Mouse (Mus musculus) MEL (cell line): ENCODE measurements around the gene Poglut1. TPM values are rescaled to one million over a fixed set of nuclear protein-coding genes. Genes with fewer than 3 reads are reported as not detected.

Source experiments
- DNase-seq: peaks from one replicate; pipeline ENCODE4 v3.0.0; 2011; ENCODE audit warnings: low read depth, low spot score
- H3K27ac ChIP-seq: 2 replicates; pipeline ENCODE4 v1.5.1; 2012; ENCODE audit warnings: low read depth, mild to moderate bottlenecking, control low read depth, low read length, moderate library complexity; ENCODE audit not compliant: control insufficient read depth
- H3K27me3 ChIP-seq, 2 experiments: fragments of 150-350 bp in 1 of 2; sonication (generic) in 1 of 2; 2 replicates each; pipeline ENCODE4 v1.6.1; 2012; ENCODE audit warnings: low read length in 2 of 2, mild to moderate bottlenecking in 2 of 2, improper control_type of control experiment in 1 of 2, moderate library complexity in 1 of 2; ENCODE audit not compliant: insufficient read depth in 2 of 2, control insufficient read depth in 1 of 2
- H3K36me3 ChIP-seq, 2 experiments: 2 replicates each; pipeline ENCODE4 v1.6.1; 2012 to 2014; ENCODE audit warnings: low read length in 2 of 2, improper control_type of control experiment in 1 of 2, inconsistent platforms in 1 of 2, mild to moderate bottlenecking in 1 of 2; ENCODE audit not compliant: insufficient read depth in 2 of 2, control insufficient read depth in 1 of 2
- H3K4me1 ChIP-seq, 2 experiments: fragments of 150-350 bp in 1 of 2; sonication (generic) in 1 of 2; 2 replicates each; pipeline ENCODE4 v1.6.1; 2012; ENCODE audit warnings: low read length in 2 of 2, improper control_type of control experiment in 1 of 2, mild to moderate bottlenecking in 1 of 2; ENCODE audit not compliant: insufficient read depth in 2 of 2, control insufficient read depth in 1 of 2
- H3K4me3 ChIP-seq, 2 experiments: fragments of 150-350 bp in 1 of 2; sonication (generic) in 1 of 2; 2 replicates each; pipeline ENCODE4 v1.5.1; 2012; ENCODE audit warnings: low read depth in 2 of 2, low read length in 2 of 2, mild to moderate bottlenecking in 2 of 2, moderate library complexity in 2 of 2, control low read depth in 1 of 2, improper control_type of control experiment in 1 of 2; ENCODE audit not compliant: control insufficient read depth in 1 of 2, insufficient read depth in 1 of 2
- H3K79me2 ChIP-seq: 2 replicates; pipeline ENCODE4 v1.6.1; 2012; ENCODE audit warnings: mild to moderate bottlenecking, low read length, moderate library complexity; ENCODE audit not compliant: control insufficient read depth, poor library complexity, insufficient read depth
- H3K9ac ChIP-seq: 2 replicates; pipeline ENCODE4 v1.6.1; 2012; ENCODE audit warnings: low read depth, mild to moderate bottlenecking, control low read depth, low read length, moderate library complexity; ENCODE audit not compliant: control insufficient read depth, poor library complexity, severe bottlenecking
- H3K9me3 ChIP-seq: fragments of 150-350 bp; sonication (generic); replicated peaks from 2 replicates; pipeline ENCODE4 v1.6.1; 2012; ENCODE audit warnings: mild to moderate bottlenecking, low read length, improper control_type of control experiment, moderate library complexity; ENCODE audit not compliant: insufficient read depth
- CHD1 ChIP-seq: IDR thresholded peaks from 2 replicates; pipeline ENCODE4 v1.6.1; 2012; ENCODE audit warnings: low read depth, mild to moderate bottlenecking, inconsistent platforms, low read length, improper control_type of control experiment
- E2F4 ChIP-seq: IDR thresholded peaks from 2 replicates; pipeline ENCODE4 v1.6.1; 2011; ENCODE audit warnings: low read depth, low read length, improper control_type of control experiment, borderline replicate concordance
- GATA1 ChIP-seq: IDR thresholded peaks from 2 replicates; pipeline ENCODE4 v1.6.1; 2011; ENCODE audit warnings: low read depth, low read length, improper control_type of control experiment
- MAFK ChIP-seq: IDR thresholded peaks from 2 replicates; pipeline ENCODE4 v1.6.1; 2011; ENCODE audit warnings: low read depth, mild to moderate bottlenecking, low read length, improper control_type of control experiment, borderline replicate concordance
- MEF2A ChIP-seq: IDR thresholded peaks from 2 replicates; pipeline ENCODE4 v1.6.1; 2014; ENCODE audit warnings: low read depth, mild to moderate bottlenecking, inconsistent platforms, low read length, improper control_type of control experiment; ENCODE audit not compliant: poor library complexity, insufficient replicate concordance, severe bottlenecking; ENCODE audit errors: extremely low read depth
- MYC ChIP-seq: IDR thresholded peaks from 2 replicates; pipeline ENCODE4 v1.6.1; 2011; ENCODE audit warnings: low read depth, mild to moderate bottlenecking, low read length, improper control_type of control experiment, moderate library complexity
- NELFE ChIP-seq: IDR thresholded peaks from 2 replicates; pipeline ENCODE4 v1.6.1; 2011; ENCODE audit warnings: low read depth, low read length, improper control_type of control experiment
- NRF1 ChIP-seq: IDR thresholded peaks from 2 replicates; pipeline ENCODE4 v1.6.1; 2014; ENCODE audit warnings: low read depth, mild to moderate bottlenecking, inconsistent platforms, low read length, improper control_type of control experiment, moderate library complexity; ENCODE audit not compliant: poor library complexity, insufficient read depth, severe bottlenecking
- POLR2A ChIP-seq, 2 experiments: IDR thresholded peaks; 2 replicates each; pipeline ENCODE4 v1.6.1; 2011 to 2012; ENCODE audit warnings: low read length in 2 of 2, mild to moderate bottlenecking in 2 of 2, control low read depth in 1 of 2, improper control_type of control experiment in 1 of 2, low read depth in 1 of 2, moderate library complexity in 1 of 2; ENCODE audit not compliant: control insufficient read depth in 1 of 2, insufficient read depth in 1 of 2, poor library complexity in 1 of 2
- POLR2AphosphoS2 ChIP-seq: IDR thresholded peaks from 2 replicates; pipeline ENCODE4 v1.6.1; 2011; ENCODE audit warnings: low read length, improper control_type of control experiment
- TCF12 ChIP-seq: IDR thresholded peaks from 2 replicates; pipeline ENCODE4 v1.6.1; 2014; ENCODE audit warnings: low read depth, mild to moderate bottlenecking, inconsistent platforms, low read length, improper control_type of control experiment, moderate library complexity
- USF1 ChIP-seq: IDR thresholded peaks from 2 replicates; pipeline ENCODE4 v1.6.1; 2014; ENCODE audit warnings: low read depth, mild to moderate bottlenecking, inconsistent platforms, low read length, improper control_type of control experiment, moderate library complexity
- ZC3H11A ChIP-seq: IDR thresholded peaks from 2 replicates; pipeline ENCODE4 v1.6.1; 2012; ENCODE audit warnings: low read depth, mild to moderate bottlenecking, inconsistent platforms, low read length, improper control_type of control experiment
- polyA plus RNA-seq, 2 experiments: library from polyadenylated mRNA; stranded (reverse) in 1 of 2; unstranded in 1 of 2; fragments of >175 nt in 1 of 2; fragments of >200 nt in 1 of 2; gene quantifications; 2 replicates each; pipeline versions ENCODE4 v1.2.1 to v1.2.4; 2012; ENCODE audit warnings: low replicate concordance in 2 of 2, low read depth in 1 of 2; ENCODE audit not compliant: insufficient read length in 2 of 2, insufficient read depth in 1 of 2, missing spikeins in 1 of 2
- total RNA-seq: library from RNA; depleted of rRNA; stranded (reverse); fragments of 300-350 nt; gene quantifications from 2 replicates; pipeline ENCODE4 v1.2.3, GENCODE M21; 2012

Poglut1 gene
- total and polyA plus RNA-seq, 3 experiments, result 17.9 to 28.6 TPM; not detected in 1

DNA sequence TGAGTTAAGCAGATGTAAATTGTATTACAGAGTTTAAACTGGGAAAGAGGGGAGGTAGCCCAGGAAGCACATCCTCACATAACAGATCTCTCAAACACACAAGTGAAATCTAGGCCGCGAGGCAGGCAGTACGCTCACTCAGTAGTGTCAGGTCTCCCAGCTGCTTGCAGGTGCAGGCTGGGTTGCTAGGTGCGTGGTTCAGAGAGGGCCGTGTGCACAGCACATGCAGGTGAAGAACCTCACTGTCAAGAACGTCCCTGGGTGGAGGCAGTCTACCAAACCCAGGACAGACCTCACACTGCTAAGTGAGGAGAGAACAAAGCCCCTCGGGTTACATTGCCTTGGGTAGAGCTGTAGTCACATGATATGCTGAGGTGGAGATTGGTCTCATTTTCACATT lies 34.7 kb upstream of the Poglut1 start:
- DNase-seq, result no peak
- no peak overlapping the region for H3K9ac ChIP-seq
- H3K27me3 ChIP-seq, result no peaks in the 10 kb centered on the region
- H3K79me2 ChIP-seq, result no peaks in the 10 kb centered on the region
- TF ChIP-seq MAFK (no peak), GATA1 (no peak), MEF2A (no peak), USF1 (peak; percentile 35; the same call in 1 of the 2 replicates)
- H3K36me3 ChIP-seq, result peaks cover 13 to 19% of the 10 kb centered on the region in 2 experiments
- peaks cover 3 to 9% of the 10 kb centered on the region in 2 experiments; a peak in 2 of 4 replicates for H3K4me1 ChIP-seq
- H3K27ac ChIP-seq, result peak overlapping the region; percentile 6; the same call in 1 of the 2 replicates
- no peaks in the 10 kb centered on the region for H3K9me3 ChIP-seq
- H3K4me3 ChIP-seq, result no peak overlapping the region

DNA sequence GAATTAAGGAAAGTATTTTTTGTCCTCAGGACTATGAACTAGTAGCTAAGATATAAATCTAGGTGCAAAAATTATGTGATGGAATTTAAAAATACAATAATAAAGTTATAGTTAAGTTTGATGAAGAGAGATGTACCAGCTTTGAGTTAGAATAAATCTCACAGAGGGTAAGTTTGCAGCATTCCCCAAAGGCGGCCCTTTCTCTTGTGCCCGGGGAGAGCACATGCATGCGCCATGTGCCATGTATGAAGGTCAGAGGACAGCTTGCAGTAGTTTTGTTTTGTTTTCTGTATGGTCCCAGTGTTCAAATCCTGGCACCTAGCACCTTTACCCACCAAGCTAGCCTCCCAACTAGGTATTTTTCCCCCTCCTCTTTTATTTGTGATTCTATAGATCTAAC lies 21.4 kb upstream of the Poglut1 start:
- H3K36me3 ChIP-seq, result peaks cover 8 to 30% of the 10 kb centered on the region in 2 experiments
- peaks cover 0 to 9% of the 10 kb centered on the region in 2 experiments; a peak in 1 of 4 replicates for H3K4me1 ChIP-seq
- no peak for TF ChIP-seq POLR2AphosphoS2
- TF ChIP-seq NRF1, result no peak
- TF ChIP-seq CHD1, result no peak
- no peak for TF ChIP-seq MYC
- no peak overlapping the region for H3K4me3 ChIP-seq
- no peak for DNase-seq
- H3K27me3 ChIP-seq, result no peaks in the 10 kb centered on the region
- H3K9me3 ChIP-seq, result no peaks in the 10 kb centered on the region
- H3K79me2 ChIP-seq, result peaks cover 8% of the 10 kb centered on the region; the same call in 1 of the 2 replicates
- no peak overlapping the region for H3K27ac ChIP-seq
- H3K9ac ChIP-seq, result no peak overlapping the region

DNA sequence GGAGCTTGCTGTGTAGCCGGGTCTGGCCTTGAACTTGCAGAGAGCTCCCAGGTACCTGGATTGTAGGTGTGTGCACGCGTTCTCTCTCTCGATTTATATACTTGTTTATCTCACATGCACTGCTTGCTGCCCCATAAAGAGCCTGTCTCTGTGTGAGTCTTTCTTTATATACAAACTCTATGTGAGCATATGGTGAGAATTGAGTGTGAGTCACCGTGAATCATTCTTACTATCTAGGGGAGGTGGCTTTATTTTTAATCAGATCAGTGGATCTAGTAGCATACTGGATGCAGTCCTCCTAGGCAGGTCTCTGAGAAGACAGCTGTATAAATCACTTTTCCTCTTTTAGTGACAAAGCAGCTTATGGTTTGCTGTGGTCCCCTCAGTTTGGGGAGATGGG lies 18.1 kb upstream of the Poglut1 start:
- peak; percentile 42 for DNase-seq
- Histone ChIP-seq H3K4me3 (no peak overlapping the region), H3K27me3 (no peaks in the 10 kb centered on the region), H3K36me3 (peaks cover 17% of the 10 kb centered on the region in 2 experiments), H3K4me1 (peaks cover 0 to 9% of the 10 kb centered on the region in 2 experiments; a peak in 1 of 4 replicates), H3K79me2 (peaks cover 21% of the 10 kb centered on the region), H3K9me3 (no peaks in the 10 kb centered on the region), H3K9ac (no peak overlapping the region), H3K27ac (no peak overlapping the region)
- TF ChIP-seq NELFE, result no peak
- peak; percentile 43; the same call in 1 of the 2 replicates for TF ChIP-seq GATA1
- no peak for TF ChIP-seq POLR2A (IDR thresholded peaks at IDR 0.05; ENCODE audit: control insufficient read depth in 1 of 2, insufficient read depth in 1 of 2, low read depth in 1 of 2, low read length in 2 of 2, poor library complexity in 1 of 2)
- no peak for TF ChIP-seq MAFK
- no peak for TF ChIP-seq ZC3H11A
- TF ChIP-seq E2F4, result no peak
- no peak for TF ChIP-seq TCF12
- TF ChIP-seq, all 39 proteins: peak for 1
